Mouse (Mus musculus) midbrain, embryonic 16.5 days (tissue): ENCODE measurements around the gene Speer4d. TPM values are rescaled to one million over a fixed set of nuclear protein-coding genes. Genes with fewer than 3 reads are reported as not detected.
"Not testable (repeated sequence)": the region's sequence is repeated elsewhere in the genome, so short reads cannot be mapped to it uniquely, and the experiment has no call there.

Source experiments
- ATAC-seq: fragments of 200-750 bp; cut with Nextera tagmentation; 2 replicates; pipeline ENCODE4 v1.8.0; 2017; ENCODE audit warnings: moderate TSS enrichment
- H3K27ac ChIP-seq: fragments of 300-500 bp; sonication (generic); 2 replicates; pipeline ENCODE4 v1.5.1; 2014; ENCODE audit warnings: mild to moderate bottlenecking, low read length, mixed read lengths
- H3K27me3 ChIP-seq: fragments of 300-500 bp; sonication (generic); 2 replicates; pipeline ENCODE4 v1.6.1; 2014; ENCODE audit warnings: low read depth, low read length, mixed read lengths; ENCODE audit not compliant: control insufficient read depth, insufficient read depth
- H3K36me3 ChIP-seq: fragments of 300-500 bp; sonication (generic); 2 replicates; pipeline ENCODE4 v1.6.1; 2014; ENCODE audit warnings: mild to moderate bottlenecking, low read length, moderate library complexity, mixed read lengths; ENCODE audit not compliant: control insufficient read depth, insufficient read depth
- H3K4me1 ChIP-seq: fragments of 300-500 bp; sonication (generic); 2 replicates; pipeline ENCODE4 v1.6.1; 2014; ENCODE audit warnings: mild to moderate bottlenecking, low read length, mixed read lengths; ENCODE audit not compliant: control insufficient read depth, insufficient read depth
- H3K4me2 ChIP-seq: fragments of 300-500 bp; sonication (generic); 2 replicates; pipeline ENCODE4 v1.6.1; 2014; ENCODE audit warnings: mild to moderate bottlenecking, low read length, mixed read lengths
- H3K4me3 ChIP-seq: fragments of 300-500 bp; sonication (generic); 2 replicates; pipeline ENCODE4 v1.5.1; 2014; ENCODE audit warnings: low read depth, mild to moderate bottlenecking, low read length, moderate library complexity, mixed read lengths
- H3K9ac ChIP-seq: fragments of 300-500 bp; sonication (generic); 2 replicates; pipeline ENCODE4 v1.6.1; 2014; ENCODE audit warnings: low read depth, low read length, mixed read lengths
- H3K9me3 ChIP-seq: fragments of 300-500 bp; sonication (generic); replicated peaks from 2 replicates; pipeline ENCODE4 v1.6.1; 2014; ENCODE audit warnings: mild to moderate bottlenecking, low read length, mixed read lengths; ENCODE audit not compliant: control insufficient read depth, poor library complexity, severe bottlenecking
- whole genome bisulfite sequencing: fragments of 180-500 bp; shearing (Covaris S2); extraction: QIAGEN DNeasy Blood & Tissue Kit; methylation state at CpG from one replicate; pipeline ENCODE4 v1.1.7; 2014; 5-methylcytosine and 5-hydroxymethylcytosine counted together
- polyA plus RNA-seq: library from polyadenylated mRNA; unstranded; fragments of >200 nt; fragmentation: Nextera tagmentation; extraction: Ambion mirVana; gene quantifications from 2 replicates; pipeline ENCODE4 v1.2.1, GENCODE M21; 2015

Speer4d gene
- polyA plus RNA-seq, 1 experiment from 2014 or later, result not detected

DNA sequence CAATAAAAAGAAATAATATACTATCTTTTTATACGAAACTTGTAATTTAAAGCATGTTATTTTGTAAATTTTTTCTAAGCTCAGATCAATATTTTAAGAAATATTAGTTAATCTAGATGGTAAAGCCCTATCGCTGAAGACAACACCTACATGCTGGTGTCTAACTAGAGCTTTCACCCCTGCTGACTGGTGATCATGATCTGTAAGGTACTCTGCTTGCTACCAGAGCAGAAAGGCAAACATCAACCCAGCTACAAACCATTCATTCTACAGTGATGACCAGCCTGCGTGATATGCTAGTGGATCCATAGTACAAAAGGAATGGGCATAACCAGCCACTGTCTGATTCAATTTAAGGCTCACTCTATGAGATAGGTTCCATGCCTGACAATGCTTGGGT, 16.9 kb upstream of the Speer4d start:
- H3K4me1 ChIP-seq, H3K27me3 ChIP-seq, H3K4me3 ChIP-seq, H3K9ac ChIP-seq, H3K36me3 ChIP-seq, H3K27ac ChIP-seq, H3K4me2 ChIP-seq: not testable (repeated sequence)
- peaks cover 23% of the 10 kb centered on the region for H3K9me3 ChIP-seq
- WGBS, result 73% methylated on average over 3 of the region's 3 CpGs
- 0 out of 2 replicates have a peak, but pooled peaks have one; percentile 51 for ATAC-seq

DNA sequence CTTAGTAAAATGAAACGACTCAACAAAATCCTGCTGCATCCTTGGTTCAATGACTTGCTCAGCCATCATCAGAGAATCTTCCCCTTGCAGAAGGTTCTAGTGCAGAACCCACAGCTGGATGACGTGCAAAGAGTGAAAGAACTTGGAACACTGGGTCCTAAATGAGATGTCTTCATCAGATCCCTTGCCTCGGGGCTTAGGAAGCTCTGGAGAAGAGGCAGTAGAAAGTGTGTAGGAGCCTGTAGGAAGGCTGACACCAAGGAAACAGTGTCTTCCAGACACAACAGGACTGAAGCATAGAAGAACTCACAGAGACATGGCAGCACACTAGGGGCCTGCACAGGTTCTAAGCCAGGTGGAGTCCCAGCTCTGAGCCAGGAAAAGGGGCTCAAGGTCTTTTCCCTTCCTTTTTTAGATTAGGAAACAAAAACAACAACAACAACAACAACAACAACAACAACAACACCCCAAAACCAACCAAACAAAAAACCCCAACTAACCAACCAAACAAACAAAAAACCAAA, 16.4 kb upstream of the Speer4d start:
- H3K9ac ChIP-seq, H3K4me3 ChIP-seq, ATAC-seq, H3K4me1 ChIP-seq, H3K36me3 ChIP-seq, H3K27me3 ChIP-seq, H3K4me2 ChIP-seq, H3K27ac ChIP-seq: not testable (repeated sequence)
- H3K9me3 ChIP-seq, result peaks cover 23% of the 10 kb centered on the region
- 62% methylated on average over 3 of the region's 3 CpGs for WGBS

DNA sequence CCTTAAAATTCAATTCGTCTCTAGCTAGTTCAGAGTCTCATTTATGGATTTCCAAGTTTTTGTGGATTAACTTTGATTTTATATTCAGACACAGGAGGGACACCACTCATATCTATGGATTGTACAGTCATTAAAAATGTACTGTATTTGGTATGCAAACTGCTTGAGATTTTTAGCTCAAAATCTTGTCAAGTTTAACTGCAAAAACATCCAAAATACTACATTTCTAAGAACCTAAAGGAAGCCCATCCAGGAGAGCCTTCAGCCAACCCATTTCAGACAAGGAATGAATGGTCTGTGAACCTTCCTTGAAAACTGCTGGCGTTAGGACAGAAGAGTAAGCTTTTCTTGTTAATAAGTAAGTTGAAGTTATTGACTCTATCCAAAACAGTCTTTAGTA, 15.9 kb upstream of the Speer4d start:
- not testable (repeated sequence) for H3K4me3 ChIP-seq

GRCm38 (mm10) chr5:15603585-15603984, 15.3 kb upstream of the Speer4d start:
- 75% methylated on average over 8 of the region's 8 CpGs for WGBS
- not testable (repeated sequence) for H3K4me1 ChIP-seq, H3K36me3 ChIP-seq, H3K4me3 ChIP-seq, ATAC-seq, H3K9ac ChIP-seq, H3K4me2 ChIP-seq, H3K27ac ChIP-seq, H3K27me3 ChIP-seq
- peaks cover 21% of the 10 kb centered on the region for H3K9me3 ChIP-seq

More for the DNA sequence above, 15.9 kb upstream of the Speer4d start:
- H3K9ac ChIP-seq, H3K4me1 ChIP-seq, H3K27ac ChIP-seq, ATAC-seq, H3K4me2 ChIP-seq, H3K27me3 ChIP-seq, H3K36me3 ChIP-seq: not testable (repeated sequence)
- 55% methylated on average over 2 of the region's 2 CpGs for WGBS
- H3K9me3 ChIP-seq, result peaks cover 23% of the 10 kb centered on the region

- H3K4me1 ChIP-seq, H3K27me3 ChIP-seq, H3K4me3 ChIP-seq, ATAC-seq, H3K9me3 ChIP-seq, H3K4me2 ChIP-seq, H3K9ac ChIP-seq, H3K36me3 ChIP-seq, H3K27ac ChIP-seq: not testable (repeated sequence)
- WGBS, result 67% methylated on average over 6 of the region's 6 CpGs
These were observed 12.2 kb upstream of the Speer4d start for GRCm38 (mm10) chr5:15606677-15607076.

GRCm38 (mm10) chr5:15610695-15611094, 8.2 kb upstream of the Speer4d start:
- not testable (repeated sequence) for H3K9me3 ChIP-seq, H3K9ac ChIP-seq, H3K36me3 ChIP-seq, ATAC-seq, H3K27me3 ChIP-seq, H3K4me1 ChIP-seq, H3K27ac ChIP-seq, H3K4me2 ChIP-seq, H3K4me3 ChIP-seq
- 7% methylated on average over 1 of the region's 1 CpGs for WGBS

DNA sequence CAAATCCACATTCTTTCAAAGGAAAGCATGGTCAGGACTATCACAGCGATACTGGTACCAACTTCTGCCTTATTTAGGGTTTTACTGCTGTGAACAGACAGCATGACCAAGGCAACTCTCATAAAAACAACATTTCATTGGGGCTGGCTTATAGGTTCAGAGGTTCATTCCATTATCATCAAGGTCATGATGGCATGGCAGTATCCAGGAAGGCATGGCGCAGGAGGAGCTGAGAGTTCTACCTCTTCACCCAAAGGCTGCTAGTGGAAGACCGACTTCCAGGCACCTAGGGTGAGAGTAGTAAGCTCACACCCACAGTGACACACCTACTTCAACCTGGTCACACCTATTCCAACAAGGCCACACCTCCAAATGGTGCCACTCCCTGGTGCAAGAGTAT, 2.7 kb upstream of the Speer4d start:
- H3K27ac ChIP-seq, H3K4me2 ChIP-seq, H3K9me3 ChIP-seq, H3K9ac ChIP-seq, ATAC-seq, H3K4me3 ChIP-seq, H3K36me3 ChIP-seq, H3K27me3 ChIP-seq, H3K4me1 ChIP-seq: not testable (repeated sequence)
- 73% methylated on average over 3 of the region's 3 CpGs for WGBS

- H3K27ac ChIP-seq, H3K9me3 ChIP-seq, H3K36me3 ChIP-seq, H3K4me2 ChIP-seq, H3K4me3 ChIP-seq, H3K4me1 ChIP-seq, ATAC-seq, H3K9ac ChIP-seq, H3K27me3 ChIP-seq: not testable (repeated sequence)
- WGBS, result 32% methylated on average over 1 of the region's 1 CpGs
These were observed 9.3 kb downstream of the Speer4d start for GRCm38 (mm10) chr5:15628136-15628535.

DNA sequence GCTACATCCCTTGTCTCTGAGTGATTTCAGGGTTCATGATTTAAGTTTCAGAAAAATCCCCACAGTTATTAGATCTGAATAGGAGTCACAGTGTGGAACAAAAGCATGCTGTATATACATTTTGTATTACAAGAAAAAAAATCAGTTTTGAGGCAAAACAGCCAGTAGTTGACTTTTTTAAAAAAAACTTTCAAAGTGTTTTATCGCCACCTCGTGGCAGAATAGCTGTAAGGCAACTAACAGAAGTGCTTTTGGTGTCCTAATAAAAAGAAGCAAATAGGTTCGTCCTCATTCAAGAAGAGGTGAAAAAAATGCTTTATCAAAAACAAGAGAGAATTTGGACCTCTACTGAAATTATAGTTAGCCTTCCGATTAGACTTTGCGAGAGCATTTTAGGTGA, 11.2 kb downstream of the Speer4d start:
- H3K4me2 ChIP-seq, H3K9ac ChIP-seq, H3K9me3 ChIP-seq, H3K27me3 ChIP-seq, H3K4me1 ChIP-seq, H3K36me3 ChIP-seq, ATAC-seq, H3K4me3 ChIP-seq, H3K27ac ChIP-seq: not testable (repeated sequence)
- 37% methylated on average over 5 of the region's 5 CpGs for WGBS
